Mouse (Mus musculus): Measurements from ENCODE around the gene D8Ertd738e.

The D8Ertd738e gene

DNA sequence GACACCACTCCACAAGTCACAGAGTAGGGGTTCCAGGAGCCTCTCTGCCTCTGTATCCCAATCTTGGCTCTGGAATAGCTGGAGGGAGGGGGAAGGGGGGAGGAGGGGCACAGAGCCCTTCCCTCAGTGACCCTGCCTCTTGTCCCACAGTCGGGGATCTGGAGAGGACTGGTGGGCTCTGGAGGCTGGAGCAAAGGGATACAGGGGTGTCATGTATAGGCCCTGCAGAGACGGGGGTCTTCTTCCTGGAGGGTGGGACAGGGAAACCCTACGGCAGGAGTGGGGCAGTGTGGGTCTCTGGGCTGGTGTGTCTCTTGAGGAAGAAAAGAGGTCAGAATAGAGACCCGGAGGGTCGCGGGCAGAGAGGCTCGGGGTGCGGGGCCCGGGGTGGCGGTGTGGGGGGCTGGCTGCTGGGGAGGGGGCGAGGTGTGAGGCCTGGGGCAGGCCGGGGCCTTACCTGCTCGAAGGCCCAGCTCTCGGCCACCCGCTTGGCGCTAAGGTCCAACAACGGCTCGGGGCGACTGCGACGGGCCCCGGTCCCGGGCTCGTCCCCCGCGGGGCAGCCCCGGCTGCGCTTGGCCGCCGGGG, 13.0 kb downstream of the D8Ertd738e start:
- DNase-seq = peak in 1 of 2 experiments; percentile 31

DNA sequence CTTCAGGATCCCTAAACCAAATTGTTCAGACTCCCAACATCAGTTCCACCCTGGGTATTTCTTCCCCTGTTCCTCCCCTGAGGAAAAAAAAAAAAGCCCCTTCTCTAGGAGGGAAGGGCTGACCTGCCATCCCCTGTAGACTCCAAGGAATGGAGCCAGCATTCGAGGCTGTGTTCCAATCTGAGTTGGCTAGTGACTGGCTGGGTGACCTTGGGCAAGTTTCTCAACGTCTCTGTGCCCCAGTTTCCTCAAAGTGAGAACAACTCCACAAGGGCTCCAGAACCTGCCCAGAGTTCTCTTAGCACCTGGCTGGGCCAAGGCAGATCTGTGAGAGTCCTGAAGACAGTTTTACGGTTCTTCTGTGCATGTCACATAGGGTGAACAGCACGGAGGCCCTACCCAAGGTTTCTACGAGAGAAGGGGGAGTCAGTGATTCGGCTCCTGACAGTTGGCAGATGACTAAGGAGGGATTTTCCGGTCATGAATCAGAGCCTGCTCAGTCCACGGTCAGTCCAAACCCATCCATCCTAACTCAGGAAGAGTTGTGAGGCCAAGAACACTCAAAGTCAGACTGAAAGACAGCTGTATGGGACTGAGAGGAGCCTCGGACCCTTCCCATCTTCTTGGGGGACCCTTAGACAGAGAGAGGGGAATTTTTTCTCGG, 13.6 kb downstream of the D8Ertd738e start:
- peak in 1 of 2 experiments; percentile 20 for DNase-seq

DNA sequence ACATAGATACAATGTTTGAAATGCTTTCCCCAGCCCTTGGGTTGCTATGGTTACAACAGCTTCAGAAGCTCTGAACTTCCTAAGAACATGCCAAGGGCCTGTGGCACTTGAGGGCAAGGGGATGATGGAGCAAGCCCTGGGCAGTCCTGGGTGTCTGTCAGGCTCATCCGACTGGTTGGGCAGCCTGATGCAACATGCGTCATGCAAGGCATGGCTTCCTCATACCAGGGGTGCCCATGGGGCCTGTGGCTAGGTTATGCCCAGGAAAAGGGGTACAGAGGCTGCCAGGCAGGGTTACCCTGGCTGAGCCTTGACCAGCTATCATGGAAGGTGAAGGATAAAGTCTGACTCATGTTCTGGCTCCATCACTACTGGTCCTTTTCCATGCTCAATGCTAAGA, 16.5 kb downstream of the D8Ertd738e start:
- DNase-seq = no peak

DNA sequence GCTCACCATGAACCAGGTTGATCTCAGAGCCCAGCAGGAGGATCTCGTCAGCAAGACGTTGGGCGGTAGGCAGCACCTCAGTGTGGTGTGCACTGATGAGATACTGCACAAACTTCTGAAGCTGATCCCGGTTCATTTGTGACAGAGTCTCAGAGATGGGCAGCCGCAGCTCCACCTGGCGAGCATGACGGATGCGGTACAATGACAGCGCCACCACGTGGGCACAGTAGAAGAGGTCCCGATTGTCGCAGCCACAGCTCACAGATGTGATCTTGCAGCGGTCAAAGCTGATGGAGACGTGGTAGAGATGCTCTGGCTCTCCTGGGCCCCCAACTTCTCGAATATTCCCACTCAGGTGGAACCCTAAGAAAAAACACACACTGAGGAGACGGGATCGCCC, 18.8 kb downstream of the D8Ertd738e start:
- DNase-seq = peak in 1 of 2 experiments; percentile 47

DNA sequence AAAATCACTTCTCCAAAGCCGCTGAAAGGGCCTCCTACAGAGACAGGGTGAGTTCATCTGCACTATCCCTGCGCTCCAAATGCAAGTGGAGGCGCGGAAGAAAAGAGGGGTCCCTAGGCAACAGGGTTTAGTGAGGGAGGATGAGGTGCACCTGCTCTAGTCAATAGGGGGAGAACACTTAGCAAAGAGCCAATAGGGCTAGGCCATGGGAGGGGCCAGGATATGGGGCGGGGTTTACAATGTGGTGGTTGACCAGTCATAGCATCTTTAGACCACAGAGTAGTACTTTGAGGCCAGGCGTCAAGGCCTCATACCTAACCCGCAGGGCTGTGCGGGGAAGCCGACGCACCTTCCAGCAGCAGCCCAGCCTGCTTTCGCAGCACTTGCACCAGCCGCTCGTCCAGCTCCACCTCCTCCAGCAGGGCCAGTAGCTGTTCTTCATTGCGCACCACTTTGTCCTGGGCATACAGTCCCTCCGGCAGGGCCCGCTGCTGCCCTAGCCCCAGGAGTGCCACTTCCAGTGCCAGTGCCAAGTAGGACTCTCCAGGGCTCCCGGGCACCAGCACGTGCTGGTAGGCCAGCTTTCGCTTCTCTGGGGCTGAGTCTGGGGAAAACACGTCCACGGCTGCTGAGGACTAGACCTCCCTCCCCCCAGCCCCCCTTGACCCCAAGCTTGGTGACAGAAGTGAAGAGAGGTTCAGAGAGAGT, 26.0 kb downstream of the D8Ertd738e start:
- no peak for DNase-seq

DNA sequence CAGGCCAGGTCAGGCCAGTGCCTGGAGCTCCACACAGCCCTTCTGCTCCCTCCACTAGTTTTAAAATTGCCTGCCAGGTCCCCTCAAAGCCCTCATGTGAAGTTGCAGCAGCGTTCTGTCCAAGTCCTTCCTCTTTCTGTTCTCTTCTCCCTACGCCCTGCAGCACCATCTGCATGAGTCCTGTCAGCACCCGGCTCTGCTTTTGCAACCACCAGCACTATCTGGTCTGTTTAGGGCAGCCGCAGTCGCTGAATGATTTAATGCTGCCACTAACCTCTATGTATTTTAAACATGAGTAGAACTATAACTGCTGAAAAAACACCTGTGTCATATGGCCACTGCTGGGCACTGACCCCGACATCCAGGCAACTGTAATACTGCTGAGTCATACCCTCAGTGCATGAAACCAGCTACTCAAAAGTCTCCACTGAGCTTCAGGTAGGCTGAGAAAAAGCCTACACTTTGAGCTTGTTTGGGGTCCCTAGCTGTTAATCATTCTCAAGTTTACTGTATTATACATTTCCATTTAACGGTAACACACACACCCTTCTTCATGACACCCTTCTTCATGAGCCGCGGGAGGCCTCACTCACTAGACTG, 26.9 kb downstream of the D8Ertd738e start:
- DNase-seq = no peak

DNA sequence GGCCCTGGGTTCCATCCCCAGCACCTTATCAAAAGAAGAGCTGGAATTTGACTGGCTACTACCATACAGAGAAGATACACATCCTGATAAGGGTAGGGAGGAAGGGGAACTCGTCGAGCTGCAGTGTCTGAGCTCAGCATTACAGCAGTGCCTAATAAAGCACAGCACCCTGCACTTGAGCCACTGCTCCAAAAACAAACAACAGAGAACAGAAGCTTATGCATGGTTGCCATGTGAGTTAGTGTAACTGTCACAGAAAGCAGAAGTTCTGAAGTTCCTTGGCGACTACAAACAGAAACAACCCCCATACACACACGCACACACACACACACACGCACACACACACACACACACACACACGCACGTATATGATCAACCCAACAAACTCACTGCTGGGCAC, 29.4 kb downstream of the D8Ertd738e start:
- no peak for DNase-seq

DNA sequence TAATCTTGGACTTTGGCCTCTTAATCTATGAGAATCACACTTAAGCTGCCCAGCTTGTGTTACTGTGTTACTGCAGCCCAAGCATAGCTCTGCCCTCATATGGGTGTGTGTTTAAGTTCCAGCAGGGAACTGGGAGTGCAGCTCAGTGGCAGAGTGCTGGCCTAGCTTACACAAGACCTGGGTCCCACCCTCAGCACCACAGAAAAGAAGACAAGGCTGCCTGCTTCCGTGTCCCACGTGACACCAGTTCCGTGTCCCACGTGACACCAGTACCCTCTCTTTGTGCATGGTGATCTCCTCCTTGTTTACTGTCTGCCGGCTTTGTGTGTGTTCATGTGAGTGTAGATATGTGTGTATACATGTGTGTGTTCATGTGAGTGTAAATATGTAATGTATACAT, 31.4 kb downstream of the D8Ertd738e start:
- no peak for DNase-seq

DNA sequence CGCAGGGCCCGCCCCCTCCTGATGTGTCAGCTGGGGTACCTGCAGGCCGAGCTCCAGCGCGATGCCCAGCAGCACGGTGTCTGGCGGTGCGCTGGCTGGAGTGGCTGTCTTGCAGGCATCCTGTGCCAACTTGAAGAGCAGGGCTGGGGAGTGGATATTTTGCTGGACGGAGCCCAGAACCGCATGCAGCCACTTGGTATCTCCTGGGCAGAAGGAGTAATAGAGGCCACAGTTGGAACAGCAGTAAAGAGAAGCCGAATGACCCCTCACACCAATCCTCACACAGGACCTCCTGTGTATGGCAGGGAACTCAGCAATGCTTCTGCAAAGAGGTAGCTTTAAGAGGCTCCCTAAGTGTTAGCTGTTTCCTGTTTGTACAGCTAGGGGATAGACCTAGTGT, 32.3 kb downstream of the D8Ertd738e start:
- no peak for DNase-seq

DNA sequence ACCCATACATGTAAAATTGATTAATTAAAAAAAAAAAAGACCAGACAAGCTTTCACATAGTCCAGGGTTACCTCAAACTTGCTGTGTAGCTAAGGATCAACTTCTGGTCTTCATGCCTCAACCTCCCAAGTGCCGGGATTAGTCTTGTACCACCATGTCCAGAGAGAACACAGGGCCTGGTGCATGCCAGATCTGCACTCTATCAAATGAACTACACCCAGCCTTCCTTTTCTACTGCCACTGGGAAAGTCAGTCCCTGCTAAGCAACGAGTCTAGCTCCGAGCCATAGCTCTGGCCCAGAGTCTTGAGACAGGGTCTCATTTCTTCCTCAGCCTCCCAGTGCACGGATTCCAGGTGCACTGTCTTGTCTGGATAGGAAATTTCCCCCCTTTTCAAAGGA, 36.2 kb downstream of the D8Ertd738e start:
- no peak for DNase-seq

DNA sequence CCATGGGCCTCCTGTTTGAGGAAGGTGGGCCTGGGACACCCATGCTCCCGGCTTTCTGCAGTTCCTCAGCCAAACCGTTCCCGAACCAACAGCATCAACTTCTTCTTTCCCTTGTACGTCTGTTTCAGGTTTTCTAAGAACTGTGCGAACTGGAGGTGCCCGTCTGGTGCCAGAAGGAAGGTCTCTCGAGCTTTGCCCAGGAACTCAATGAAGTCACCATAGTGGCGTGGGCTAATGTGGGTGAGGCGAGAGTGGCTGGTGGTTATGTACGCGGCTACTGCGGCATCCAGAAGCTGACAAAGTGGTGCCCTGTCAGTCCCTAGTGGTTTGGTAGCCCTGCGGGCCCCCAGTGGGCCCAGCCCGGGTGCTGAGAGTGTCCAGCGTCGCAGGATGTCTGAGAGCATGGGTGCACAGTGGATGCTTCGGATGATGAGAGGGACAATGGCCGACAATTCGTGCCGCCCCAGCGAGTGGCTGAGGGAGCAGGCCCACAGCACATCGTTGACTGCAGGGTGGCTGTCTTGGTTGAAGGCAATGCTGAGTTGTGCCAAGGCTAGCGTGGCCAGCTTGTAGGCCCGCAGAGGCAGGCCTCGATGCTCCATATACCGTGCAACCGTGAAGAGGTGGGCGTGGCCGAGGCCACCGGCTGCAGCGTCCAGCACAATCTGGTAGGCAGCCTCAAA, 37.5 kb downstream of the D8Ertd738e start:
- no peak for DNase-seq

DNA sequence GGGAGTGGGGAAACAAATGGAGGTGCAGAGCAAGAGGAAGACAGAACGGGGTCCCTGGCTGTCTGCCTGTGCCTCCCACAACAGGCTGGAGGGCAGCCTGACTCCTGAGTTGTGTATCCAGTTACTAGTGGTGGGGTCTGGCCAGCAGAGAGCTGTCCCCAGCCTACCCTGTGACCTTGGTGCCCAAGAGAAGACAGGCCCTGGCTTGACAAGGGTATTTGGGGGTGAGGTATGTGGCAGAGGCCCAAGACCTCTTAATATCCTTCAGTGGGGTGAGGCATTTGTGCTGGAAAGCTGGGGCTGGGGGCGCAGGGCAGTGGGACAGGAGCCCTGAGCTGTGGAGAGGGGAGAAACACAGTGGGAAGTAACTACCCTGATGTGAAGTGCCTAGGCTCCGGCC, 38.3 kb downstream of the D8Ertd738e start:
- DNase-seq = no peak

DNA sequence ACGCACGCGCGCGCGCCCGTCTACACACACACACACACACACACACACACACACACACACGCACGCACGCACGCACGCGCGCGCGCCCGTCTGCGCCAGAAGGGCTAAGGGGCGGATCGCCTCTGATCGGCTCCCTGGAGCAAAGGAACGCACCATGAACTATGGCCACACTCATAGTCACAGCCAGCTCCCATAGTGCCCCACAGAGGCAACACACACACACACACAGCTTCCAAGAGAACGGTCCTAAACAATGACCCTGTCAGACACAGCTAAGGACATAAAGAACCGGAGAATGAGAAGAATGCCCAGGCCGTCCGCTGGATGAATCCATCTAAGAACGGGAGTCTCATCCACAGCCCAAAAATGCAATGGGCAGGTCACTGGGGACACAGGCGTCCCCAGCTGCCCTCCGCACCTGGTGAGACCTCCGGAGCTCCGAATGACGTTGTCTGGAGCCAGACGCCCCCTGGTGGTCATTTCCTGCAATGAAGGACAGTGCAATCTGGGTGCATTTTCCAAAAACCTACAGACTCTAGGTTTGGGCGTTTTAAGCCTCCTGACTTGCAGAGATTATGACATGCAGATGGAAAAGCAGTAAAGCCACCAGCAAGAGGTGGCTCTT, 39.2 kb downstream of the D8Ertd738e start:
- DNase-seq = peak; percentile 70 to 91

DNA sequence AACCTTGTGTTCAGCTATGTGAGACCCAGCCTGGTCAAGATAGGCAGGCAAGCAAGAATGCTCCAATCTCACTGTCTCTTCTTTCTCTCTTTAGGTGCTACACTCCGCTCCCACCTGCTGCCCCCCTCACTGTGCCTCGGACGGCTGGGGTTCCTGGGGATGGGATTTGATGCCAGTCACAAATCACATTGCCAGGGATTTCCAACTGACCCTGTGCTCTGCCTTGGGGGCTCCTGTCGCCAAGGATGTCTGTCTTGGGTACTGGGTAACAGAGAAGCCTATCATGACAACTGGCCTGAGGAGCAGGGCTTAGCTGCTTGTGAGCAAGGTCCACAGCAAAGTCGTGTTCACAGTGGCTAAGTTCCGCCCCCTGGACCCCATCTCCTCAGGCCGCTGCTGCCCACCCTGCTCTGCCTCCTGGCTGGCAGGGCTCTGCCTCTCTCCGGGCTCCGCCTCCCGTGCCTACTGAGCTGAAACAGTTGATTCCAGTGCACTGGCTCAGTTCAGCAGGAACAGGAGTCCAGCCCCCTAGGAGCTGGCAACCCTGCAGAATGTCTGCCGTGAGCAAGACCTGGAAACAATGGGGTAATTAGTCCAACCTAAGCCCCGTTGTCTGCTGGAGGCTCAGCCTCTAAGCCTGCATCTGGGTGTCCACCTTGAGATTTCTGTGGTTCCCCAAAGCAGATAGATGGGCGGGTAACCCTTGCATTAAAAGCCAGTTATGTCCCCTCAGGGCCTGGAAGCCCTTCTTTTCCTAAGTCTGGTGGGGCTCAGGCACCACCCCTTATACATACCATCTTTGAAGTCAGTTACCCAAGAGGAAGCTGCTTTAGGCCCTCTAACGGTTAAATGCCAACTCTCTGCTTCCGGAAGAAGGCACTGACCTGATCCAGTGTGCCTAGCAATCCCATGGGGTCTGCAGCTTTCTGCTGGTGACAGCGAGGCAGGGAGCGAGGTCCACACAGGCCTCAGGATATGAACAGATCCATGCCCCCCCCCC, 40.8 kb downstream of the D8Ertd738e start:
- peak in 1 of 2 experiments; percentile 65 for DNase-seq

DNA sequence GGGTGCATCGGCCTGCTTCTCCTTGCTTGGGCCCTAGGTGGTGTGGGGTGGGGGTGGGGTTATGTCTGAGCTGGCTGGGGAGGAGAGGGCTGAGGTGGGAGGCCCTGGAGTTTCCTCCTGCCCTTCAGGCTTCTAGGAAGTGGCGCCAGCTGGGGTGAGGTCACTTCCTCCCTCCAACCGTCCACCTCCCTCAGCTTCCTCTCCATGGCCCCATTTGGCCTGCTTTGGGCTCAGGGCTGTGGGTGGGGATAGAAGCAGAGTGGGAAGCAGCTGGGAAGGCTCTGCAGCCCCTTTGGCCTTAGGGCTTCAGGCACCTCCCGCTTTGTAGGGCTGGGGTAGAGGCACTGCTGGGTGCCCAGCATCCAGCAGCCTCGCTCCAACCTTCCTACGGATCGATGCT, 41.7 kb downstream of the D8Ertd738e start:
- DNase-seq = peak; percentile 74 to 78

DNA sequence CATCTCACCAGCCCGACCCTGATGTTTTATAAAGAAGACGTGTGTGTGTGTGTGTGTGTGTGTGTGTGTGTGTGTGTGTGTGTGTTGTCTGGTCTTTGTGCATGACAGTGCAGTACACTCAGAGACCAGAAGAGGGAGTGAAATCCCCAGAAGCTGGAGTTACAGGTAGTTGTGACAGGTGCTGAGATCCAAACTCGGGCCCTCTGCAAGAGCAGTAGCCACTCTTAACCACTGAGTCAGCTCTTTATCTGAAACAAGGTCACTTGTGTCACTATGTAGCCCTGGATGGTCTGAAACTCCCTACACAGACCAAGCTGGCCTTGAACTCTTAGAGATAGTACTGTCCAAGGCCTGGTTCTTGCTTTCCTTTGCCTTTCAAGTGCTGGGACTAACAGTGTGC, 42.9 kb downstream of the D8Ertd738e start:
- no peak for DNase-seq

DNA sequence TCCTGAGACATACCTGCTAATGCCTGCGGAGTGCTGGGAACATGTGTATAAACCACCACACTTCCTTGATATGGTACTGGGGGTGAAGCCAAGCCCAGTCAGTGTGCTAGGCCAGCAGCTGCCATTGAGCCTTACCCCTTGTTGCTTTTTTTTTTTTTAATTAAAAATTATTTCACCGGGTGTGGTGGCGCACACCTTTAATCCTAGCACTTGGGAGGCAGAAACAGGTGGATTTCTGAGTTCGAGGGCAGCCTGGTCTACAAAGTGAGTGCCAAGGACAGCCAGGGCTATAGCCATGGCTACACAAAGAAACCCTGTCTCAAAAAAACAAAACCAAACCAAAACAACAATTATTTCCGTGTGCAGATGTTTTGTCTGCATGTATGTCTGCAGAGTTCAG, 44.4 kb downstream of the D8Ertd738e start:
- no peak for DNase-seq

DNA sequence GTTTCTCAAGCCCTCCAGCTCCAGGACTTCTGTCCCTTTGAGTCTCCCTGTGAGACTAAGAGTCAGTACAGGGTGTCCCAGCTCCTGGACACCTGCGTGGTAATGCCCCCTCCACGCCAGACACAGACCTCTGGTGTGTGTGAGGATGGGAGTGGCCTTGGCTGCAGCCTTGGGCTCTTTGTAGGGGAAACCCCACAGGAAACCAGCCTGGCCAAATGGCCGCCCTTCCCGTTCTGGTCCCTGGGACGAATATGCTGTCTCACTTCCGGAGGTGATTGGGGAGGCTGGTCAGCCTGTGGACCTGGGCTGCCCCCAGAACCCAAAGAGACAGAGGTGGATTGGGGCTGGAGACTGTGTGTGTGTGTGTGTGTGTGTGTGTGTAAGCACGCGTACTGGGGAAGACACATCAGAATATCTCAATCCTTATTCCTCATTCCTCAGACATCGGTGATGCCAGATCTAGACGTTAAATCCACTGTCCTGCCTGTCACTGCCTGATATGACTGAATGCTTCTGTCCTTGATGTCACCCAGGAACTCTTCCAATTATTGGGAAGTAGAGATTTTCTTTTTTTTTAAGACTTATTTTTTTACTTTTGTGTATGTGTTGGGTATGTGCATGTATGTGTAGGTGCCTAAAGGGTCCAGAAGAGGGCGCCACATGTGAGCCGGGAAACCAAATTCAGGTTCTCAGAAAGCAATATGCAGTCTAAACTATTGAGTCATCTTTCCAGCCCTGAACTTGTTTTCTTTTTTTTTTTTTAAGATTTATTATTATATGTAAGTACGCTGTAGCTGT, 45.3 kb downstream of the D8Ertd738e start:
- DNase-seq = peak; percentile 81 to 88

DNA sequence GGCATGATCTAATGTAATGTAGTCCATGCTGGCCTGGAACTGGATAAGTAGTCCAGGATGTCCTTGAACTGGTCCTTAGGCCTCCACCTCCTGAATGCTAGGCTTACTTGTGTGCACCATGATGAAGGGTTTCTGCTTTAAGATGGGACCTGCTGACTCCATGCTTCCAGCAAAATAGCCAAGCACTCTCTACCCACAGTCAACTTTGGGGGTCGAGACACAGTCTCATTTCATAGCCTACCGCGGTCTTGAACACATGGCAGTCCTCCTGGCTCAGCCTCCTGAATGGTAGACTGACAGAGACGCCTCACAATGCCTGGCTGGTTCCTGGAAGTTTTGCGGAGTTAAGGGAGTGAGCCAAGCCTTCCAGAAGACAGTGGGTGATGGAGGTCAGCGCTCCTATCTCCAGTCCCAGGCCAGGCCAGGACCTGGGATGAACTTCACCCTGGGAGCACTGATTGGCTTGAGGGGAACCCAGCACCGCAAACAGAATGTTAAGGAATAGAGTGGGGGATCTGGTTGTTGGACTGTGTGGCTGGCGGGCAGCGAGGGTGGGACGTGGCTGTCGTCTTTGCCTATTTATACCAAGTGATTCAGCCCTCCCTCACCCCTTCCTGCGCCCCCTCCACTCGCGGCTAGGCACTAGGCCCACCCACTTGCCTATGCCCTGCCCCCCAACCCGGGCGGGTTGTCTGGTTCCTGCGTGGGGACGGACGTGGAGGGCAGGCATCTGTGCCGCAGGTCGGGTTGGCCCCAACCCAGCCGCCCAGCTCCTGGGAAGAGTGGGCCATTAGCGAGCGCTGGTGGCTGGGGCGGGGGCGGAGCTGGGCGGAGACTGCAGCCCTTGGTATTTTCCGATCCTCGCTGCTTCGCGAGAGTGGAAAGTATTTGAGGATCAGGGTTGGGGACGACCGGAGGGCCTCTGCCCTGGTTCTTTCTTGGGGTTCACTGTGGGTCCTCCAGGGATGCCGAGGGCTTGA, 46.3 kb downstream of the D8Ertd738e start:
- DNase-seq = peak; percentile 89 to 92
